Mouse (Mus musculus): ENCODE measurements around the gene Spon2.

The Spon2 gene

DNA sequence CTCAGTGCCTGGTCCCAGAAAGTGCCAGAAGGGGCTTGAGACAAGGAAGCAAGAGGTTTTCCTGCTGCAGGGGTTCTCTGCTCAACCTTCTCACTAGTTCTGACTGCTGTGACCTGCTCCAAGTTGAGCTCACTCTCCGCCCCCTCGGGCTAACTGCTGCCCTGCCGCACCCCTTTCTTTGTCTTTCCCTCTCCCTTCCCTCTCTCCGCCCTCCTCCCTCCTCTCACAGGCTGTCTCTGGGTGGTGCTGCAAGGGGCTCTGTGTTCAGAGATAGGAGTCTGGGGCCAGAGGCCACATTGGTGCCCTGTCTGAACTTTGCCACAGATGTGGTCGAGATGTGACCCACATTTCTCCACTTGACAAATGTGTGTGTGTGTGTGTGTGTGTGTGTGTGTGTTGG, at the start of gene Spon2:
TSS of gene Spon2 (minus strand) at position 375 of the 400 bp plus-strand sequence.
- no peak for DNase-seq (ENCODE audit: inconsistent ontology term)

DNA sequence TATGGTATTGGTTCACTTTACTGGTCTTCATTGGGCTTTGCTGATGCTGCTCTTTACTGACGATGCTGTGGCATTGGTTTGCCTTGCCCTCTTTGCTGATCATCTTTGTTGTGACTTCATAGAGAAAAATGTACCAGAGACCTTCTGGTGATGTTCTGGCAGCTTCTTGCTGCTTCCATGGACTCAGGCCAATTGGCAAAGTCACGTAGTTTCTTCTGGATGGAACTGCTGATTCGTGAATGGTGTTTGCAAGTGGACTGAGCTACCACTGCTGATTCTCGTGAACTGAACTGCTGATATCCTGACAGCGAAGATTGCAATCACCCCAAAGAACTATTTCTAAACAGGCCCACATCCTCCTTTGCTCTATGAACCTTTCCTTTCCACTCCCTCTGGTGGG, 36.2 kb upstream of the Spon2 start:
- DNase-seq (ENCODE audit: inconsistent ontology term) = no peak

DNA sequence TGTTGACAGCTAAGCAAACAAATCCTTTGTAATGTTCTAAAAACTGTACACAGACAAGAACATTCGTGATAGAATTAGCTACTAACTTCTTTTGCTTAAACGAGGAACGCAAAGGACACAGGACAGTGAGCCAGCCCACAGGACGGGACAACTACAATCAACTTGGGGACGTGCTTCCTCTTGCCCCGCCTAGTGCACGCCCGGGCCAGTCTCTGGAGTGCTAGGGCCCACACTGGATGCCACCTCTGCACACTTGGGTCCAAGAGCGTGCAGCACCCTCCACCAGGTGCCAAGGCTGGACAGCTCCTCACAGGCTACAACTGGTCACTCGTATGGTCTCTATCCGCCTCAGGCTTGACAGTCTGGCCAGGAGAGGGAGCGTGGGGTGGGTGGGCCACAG, 29.9 kb upstream of the Spon2 start:
- DNase-seq (ENCODE audit: inconsistent ontology term) = no peak

DNA sequence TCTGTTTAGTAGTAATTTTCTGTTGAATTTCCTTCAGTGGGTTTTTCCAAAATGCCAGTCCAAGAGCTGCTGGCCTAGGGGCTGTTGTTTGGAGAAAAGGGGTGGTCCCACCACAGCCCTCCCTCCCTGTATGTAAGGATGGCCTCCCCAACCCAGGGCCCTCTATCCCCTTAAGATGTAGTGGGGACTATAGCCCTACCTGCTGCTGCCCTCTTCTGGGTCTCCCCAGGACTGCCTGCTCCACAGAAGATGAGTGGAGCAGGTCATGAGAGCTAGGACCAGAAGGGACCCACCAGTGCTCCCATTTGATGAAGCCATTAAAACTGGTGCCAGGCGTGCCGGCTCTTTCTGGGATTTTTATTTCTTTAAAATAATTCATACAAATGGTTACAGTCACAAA, 29.1 kb upstream of the Spon2 start:
- no peak for DNase-seq (ENCODE audit: inconsistent ontology term)

DNA sequence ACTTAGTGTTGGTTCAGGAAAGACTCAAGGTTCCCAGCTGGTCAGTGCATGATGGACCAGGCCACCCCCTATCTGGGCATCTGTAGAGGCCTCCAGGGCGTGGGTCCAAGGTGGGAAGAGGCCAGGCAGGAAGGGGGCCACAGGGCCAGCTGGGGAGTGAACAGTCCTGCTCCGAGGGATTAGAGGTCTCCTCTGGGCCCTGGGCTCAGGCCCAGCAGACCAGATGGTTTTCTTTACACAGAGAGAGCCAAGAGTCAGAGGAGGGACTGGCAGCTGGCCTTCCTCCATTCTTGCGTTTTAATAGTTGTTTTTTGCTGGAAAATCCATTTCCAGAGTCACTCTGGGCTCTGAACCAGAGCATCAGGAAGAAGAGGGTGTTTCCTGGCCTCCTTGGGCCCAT, 27.4 kb upstream of the Spon2 start:
- no peak for DNase-seq (ENCODE audit: inconsistent ontology term)

DNA sequence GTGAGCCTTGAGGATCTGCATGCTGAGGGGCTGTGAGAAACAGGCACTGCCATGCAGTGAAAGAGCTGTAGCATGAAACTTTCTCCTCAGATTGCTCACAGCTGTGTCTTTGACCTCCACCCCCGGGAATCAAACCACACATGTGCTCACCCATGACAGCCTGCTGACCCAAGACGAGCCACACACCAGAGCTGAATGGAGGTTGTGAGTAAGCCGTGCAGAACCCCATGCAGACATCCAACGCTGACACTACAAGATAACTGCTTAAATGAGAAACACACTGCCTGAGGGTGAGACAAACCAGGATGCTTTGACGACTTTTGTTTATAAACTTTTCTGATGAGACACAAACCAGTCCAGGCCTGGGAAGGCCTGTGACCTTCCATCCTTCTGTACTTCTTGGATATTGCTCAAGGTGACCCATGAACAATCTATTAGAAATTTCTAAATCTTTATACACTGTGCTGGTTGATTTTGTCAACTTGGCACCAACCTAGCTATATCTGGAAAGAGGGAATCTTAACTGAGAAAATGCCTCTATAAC, 26.2 kb upstream of the Spon2 start:
- no peak for DNase-seq (ENCODE audit: inconsistent ontology term)

DNA sequence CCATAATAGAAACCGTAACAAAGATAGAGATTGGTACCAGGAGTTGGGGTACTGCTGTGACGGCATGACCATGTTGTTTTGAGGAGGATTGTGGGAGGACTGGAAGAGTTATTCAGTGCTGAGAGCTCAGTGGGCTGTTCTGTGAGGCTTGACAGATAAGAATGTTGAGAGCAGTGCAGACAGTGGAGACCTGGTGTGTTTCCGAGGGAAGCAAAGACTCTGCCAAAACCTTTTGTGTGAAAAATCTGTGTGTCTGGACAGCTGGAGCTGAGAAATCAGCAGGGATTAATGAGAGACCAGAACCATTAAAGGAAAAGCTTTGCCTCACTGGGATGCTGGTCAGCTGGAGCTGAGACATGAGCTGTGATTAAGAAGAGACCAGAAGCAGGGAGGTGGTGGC, 21.7 kb upstream of the Spon2 start:
- DNase-seq (ENCODE audit: inconsistent ontology term) = no peak

DNA sequence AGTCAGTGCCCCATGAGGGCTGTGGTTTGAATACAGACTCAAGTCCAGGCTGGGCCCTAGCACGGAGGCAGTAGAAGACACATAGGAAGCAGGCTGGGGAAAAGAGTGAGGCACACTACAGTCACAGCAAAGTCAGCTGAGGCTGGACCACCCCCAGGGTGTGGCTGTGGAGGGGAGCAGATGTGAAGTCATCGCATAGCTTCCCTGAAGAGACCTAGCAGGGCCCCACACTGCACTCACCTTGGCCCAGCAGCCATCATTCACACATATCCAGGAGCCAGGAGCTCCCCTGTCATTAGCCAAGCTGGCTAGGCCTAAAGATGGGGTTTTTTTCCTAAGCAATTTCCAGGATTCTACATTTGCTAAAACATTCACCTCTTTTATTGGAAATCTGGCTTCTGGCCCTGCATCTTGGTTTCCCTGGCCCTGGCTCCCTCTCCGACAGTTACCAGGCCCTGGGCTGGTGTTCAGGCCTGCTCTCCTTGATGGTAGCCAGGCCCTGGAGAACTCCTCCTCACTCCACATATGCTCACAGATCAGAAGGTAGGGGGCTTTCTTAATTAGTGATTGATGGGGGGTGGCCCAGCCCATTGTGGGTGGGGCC, 21.0 kb upstream of the Spon2 start:
- DNase-seq (ENCODE audit: inconsistent ontology term) = no peak

DNA sequence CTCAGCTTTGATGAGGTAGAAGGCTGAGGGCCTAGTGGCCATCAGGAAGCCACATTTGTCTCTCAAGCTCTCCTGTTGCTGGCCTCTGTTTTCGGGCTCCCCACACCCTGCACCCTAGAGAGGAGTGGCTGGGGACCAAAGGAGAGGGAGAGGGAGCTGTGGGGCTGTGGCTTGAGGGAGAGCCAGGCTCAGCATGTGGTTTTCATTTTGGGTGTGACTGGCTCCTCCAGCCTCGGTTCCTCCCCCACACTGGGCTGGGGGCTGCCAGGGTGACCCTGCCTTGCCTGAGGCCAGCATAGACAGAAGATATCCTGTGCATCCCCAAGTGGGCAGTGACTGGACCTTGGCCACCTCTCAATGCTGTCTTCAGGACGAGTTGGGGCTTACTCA, 20.0 kb upstream of the Spon2 start:
- no peak for DNase-seq (ENCODE audit: inconsistent ontology term)

DNA sequence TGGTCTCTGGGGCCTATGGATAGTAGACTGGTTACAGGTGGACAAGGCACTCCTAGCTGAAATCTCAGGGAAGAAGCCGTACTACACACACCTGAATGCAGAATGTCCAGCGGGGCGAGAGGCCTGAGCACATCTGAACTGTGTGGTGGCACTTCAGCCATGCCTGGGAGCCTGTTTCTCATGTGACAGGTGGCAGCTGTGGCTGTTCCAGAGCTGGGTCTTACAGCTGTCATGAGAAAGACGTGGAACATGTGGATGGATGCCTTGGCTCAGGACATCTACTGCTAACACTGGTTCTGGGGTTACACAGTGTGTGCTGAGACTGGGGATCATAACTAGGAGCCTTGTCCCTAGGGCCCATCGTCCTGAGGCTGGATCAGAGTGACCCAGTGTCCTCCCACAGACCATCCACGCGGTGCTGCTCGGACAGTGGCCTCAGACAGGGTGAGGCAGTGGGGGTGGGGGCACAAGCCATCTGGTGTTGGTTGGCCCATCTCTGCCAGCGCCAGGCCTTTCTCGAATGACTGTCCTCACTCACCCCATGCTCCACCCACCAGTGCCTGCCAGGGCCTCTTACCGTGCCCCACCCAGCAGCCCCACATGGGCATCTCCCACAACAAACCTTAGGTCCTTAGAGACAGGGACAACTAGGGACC, 19.5 kb upstream of the Spon2 start:
- no peak for DNase-seq (ENCODE audit: inconsistent ontology term)

DNA sequence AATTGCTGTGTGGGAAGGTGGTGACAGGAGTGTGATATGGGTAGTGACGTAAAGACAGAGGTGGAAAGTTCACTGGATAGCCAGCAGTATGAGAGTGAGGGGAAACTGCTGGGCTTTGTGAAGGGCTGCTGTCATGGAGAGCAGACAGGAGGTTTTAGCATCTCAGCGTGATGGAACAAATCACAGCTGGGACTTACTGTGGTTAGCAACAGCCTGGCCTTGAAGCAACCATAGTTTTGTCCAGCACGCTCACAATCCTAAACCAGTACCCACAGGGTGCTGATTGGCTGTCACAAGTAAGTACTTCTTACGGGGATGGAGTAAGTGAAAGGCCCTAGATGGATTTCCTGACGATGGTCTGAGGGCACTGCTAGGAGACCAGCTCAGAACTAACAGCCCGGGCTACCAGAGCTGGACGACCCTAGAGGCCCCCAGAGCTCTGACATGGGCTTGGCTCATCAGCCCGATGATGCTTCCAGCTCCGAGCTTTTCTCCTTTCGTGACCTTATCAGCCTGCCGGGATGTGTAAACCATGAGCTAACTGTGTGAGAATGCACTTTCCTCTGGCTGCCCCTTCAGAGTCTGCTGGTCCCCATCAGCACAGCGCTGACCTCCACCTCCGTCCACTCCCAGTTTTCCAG, 16.3 kb upstream of the Spon2 start:
- no peak for DNase-seq (ENCODE audit: inconsistent ontology term)

DNA sequence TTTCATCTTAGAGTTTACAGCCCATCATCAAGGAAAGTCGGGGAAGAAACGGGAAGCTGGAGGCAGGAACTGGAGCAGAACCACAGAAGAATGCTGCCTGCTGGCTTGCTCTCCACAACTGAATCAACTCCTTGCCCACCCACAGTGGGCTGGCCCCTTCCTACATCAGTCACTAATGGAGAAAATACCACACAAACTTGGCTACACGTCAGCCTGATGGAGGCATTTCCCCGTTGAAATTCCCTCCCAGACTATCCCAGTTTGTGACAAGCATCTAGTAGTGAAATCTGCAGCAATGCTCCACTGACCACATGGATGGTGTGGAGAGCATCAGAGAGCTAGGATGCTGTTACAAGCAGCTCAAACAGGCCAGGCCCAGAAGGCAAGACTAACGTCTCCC, 14.5 kb upstream of the Spon2 start:
- DNase-seq (ENCODE audit: inconsistent ontology term) = no peak

DNA sequence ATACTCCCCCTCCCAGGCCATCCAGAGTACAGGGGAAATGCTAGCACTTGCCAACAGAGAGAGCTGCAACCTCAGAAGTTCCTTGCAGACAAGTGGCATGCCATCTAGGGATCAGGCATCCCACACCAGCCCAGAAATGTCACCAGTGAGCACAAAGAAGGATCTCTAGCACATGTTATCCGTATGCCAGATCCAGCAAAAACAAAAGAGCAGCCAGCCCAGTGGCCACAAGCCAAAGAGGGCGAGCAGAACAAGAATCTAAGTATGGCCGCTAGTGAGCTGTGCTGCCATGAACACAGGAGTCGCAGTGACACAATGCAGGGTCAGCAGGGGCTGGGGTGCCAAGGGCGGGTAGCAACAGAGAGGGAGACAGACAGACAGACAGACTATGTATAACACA, 12.0 kb upstream of the Spon2 start:
- peak; percentile 69 for DNase-seq (ENCODE audit: inconsistent ontology term)

DNA sequence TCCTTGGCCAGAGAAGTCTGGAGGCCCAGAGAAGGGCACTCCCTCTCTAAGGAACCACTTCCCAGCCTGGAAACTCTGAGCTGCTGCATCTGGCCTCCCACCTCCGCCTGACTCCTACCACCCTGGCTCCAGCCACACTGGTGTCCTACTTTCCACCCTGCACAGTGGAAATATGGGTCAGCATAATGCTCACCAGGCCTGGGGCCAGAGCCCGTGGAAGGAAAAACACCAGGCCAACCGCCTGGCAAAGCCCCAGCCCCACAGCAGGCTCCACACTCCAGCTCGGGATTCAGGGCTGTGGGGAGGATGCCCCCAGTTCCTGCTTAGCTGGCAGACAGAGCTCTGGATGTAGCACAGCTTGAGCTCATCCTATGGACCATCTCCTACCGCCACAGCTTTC, 10.2 kb upstream of the Spon2 start:
- peak; percentile 82 for DNase-seq (ENCODE audit: inconsistent ontology term)

DNA sequence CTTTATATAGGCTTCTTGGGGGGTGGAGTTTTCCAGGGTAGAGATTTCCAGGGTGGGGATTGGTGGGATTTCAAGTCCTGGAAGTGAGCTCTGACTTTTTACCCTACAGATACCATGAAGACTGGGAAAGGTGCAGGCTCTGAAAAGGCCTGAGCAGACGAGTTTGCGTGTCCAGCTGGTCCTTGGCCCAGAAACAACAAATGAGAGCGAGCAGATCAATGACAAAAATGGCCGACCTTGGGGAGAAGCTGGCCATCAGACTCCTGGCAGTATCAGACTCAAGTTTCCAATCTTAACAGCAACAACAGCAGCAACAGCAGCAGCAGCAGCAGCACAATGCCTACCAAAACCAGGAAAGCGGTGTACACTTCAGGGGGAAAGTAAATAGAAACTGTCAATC, 7.4 kb upstream of the Spon2 start:
- DNase-seq (ENCODE audit: inconsistent ontology term) = no peak

DNA sequence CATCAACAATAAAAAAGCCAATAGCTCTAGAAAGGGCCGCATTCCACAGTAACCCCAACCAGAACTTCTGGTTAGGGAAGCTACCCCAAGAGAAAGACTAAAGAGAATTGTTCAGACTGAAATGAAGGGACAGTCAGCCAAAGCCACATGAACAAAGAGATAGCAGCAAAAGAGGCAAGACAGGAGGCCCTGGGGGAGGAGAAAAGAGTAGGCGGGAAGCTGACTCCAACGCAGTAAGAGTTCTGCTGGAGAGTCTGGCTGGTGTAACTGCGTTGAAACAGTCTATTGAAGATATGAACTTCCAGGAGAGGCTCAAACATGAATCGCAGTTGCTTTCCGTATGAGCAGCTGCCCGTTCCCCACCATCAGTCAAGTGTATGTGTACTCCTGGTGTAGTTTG, 6.2 kb upstream of the Spon2 start:
- DNase-seq (ENCODE audit: inconsistent ontology term) = no peak

DNA sequence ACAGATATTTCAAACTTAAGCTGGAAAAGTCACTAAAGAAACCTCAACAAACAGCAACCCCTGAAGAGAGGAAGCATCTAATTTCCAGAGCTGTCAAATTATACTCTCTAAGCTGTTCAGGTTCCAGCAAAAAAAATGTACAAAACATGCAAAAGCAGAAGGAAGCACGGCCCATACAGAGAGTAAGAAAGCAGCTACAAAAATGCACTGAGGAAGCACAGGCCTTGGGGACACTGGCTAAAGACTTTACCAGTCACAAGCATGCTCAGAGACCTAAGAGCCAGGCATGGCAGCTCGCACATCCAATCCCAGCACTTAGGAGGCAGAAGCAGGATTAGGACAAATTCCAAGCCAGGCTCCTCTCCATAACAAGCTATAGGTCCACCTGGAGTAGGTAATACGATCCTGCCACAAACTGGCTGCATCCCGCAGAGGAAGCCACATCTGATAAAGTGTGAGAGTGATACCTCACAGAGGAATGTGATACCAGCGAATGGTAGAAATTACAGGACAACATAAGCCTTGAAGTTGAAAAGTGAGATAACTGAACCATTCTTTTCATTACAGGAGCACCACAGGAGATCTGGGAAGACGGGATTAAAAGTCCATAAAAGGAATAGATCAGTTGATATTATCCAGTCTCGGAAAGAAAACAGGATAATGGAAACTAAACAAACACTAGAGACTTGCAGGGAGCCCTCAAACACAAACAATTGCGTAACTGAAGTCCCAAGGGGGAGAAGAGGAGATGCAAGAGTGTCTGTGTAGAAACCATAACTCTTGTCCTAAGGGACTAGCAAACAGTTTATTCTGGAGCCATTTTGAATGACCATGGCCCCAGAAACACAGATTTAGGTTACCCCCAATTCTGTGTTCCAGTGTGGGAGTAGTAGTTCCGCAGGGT, 4.8 kb upstream of the Spon2 start:
- DNase-seq (ENCODE audit: inconsistent ontology term) = no peak

DNA sequence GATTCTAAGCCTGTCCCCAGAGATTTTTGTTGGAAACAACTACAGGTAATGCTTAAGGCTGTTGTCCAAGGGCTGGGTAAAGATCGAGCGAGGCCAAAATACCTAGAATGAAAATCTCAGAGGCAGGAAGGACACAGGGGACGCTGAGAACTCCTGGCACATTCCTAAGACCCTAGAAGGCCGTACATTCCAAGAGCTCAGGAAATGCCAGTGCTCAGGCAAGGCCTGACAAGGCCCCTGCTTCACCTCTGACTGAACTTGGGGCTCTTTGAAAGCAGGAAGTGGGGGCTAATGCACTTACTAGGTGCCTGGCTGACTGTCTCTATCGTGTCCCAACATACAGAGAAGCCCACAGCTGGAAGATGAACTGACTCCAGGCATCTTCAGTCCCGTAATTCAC, 4.1 kb upstream of the Spon2 start:
- DNase-seq (ENCODE audit: inconsistent ontology term) = no peak

DNA sequence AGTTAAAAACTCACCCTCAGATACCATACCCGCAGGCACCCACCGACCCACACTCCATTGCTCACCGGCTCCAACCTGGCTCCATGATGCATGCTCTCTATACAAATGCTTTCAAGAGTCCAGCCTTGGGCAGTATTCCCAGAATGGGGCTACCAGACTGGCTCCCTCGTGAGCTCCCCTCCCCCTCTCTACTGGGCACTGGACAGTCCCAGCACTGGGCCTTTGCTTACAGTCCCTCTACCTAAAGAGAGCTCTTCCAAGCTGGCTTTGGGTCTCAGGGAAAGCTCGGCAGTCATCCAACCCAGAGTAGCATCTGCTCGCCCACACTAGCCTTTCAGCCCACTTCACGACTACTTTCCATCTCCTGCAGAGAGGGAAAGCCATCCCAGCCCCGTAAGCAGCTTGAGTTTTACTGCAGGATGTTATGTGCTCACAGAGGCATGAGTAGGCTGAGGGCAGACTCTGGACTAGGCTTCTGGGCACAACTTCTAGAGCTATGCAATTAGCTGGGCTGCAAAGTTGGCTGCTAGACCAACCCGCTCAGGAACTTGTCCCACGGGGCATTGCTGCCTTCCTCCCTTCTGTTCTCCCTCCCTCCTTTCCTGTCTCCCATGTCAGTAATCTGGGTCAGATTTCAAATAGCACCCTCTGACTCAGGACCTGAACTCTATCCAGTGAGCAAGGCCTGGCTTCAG, 2.2 kb upstream of the Spon2 start:
- DNase-seq (ENCODE audit: inconsistent ontology term) = peak; percentile 75

DNA sequence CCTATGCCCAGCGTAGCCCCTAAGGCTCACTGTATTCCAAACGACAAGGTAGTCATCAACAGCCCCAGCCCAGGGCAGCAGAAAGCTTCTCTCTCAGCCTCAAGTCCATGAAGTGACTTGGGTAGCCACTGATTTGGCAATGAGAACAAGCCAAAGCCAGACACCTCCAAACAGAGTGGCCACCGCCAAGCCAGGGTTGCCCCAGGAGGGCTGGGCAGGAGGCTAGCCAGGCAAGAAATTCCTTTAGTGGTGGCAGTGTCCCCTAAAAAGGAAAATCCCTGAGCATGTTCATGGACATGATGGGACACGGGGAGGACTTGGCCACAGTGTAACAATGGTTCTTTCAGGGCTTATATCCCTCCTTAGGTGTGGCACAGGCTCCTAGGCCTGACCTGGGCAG, 1.6 kb upstream of the Spon2 start:
- no peak for DNase-seq (ENCODE audit: inconsistent ontology term)

DNA sequence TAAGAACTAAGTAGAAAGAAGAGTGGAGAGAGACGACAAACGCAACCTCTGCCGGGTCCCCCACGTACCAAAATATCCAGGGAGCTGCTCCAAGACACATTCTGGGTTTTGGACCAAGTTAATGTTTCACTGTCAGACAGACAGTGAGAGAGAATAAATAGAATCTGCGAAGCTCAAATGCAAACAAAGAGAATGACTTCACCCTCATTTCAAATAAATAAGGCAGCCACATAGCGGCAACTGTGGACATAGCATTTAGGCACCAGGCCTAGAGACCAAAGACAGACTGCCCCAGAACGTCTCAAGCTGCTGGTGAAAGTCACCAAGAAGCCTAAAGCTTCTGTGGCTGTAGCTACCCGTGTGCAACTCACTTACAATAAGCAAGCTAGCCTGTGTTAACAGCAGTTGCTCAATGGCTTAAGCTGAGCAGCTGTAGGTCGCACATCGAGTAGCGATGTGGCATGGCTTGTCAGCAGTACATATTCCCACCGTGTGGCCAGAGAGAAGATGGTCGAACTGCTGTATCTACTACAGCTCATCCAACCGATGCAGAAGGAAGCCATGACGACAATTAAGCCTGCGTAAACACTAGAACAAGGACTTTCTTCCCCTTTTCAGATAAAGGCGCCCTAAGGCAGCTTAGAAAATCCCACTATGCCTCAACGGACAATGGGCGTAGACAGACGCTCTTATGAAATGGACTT, 643 bp upstream of the Spon2 start:
- DNase-seq (ENCODE audit: inconsistent ontology term) = no peak
